Mouse (Mus musculus) cerebellum, adult (tissue): ENCODE data around the gene Fpgs.

ENCODE experiments used
- ATAC-seq: cut with Nextera tagmentation; 2 replicates; pipeline ENCODE4 v1.9.2; 2017; ENCODE audit warnings: mild to moderate bottlenecking, moderate library complexity, mixed read lengths; ENCODE audit not compliant: insufficient number of reproducible peaks, low FRiP score, low TSS enrichment

Gene Fpgs

GRCm38 (mm10) chr2:32671907-32672595 is 31.9 kb downstream of the Fpgs start:
- no peak for ATAC-seq

GRCm38 (mm10) chr2:32671147-32671546 is 32.8 kb downstream of the Fpgs start:
- no peak for ATAC-seq

GRCm38 (mm10) chr2:32669876-32670275 is 34.1 kb downstream of the Fpgs start:
- no peak for ATAC-seq

GRCm38 (mm10) chr2:32668176-32668575 is 35.8 kb downstream of the Fpgs start:
- ATAC-seq, result no peak

GRCm38 (mm10) chr2:32667775-32668174 is 36.2 kb downstream of the Fpgs start:
- no peak for ATAC-seq

- no peak for ATAC-seq
Measured at GRCm38 (mm10) chr2:32665853-32666252, 38.1 kb downstream of the Fpgs start.

GRCm38 (mm10) chr2:32665345-32665744 is 38.6 kb downstream of the Fpgs start:
- ATAC-seq, result no peak

GRCm38 (mm10) chr2:32662291-32662690 is 41.7 kb downstream of the Fpgs start:
- ATAC-seq, result no peak

GRCm38 (mm10) chr2:32661509-32662107 is 42.3 kb downstream of the Fpgs start:
- ATAC-seq, result no peak

GRCm38 (mm10) chr2:32658873-32659272 is 45.1 kb downstream of the Fpgs start:
- ATAC-seq, result no peak

- no peak for ATAC-seq
Measured at GRCm38 (mm10) chr2:32655826-32656225, 48.1 kb downstream of the Fpgs start.

GRCm38 (mm10) chr2:32655394-32655744 is 48.6 kb downstream of the Fpgs start:
- ATAC-seq, result no peak

- no peak for ATAC-seq
Measured at GRCm38 (mm10) chr2:32654743-32655393, 49.1 kb downstream of the Fpgs start.

GRCm38 (mm10) chr2:32653764-32654163 is 50.2 kb downstream of the Fpgs start:
- no peak for ATAC-seq

- ATAC-seq, result no peak
Measured at GRCm38 (mm10) chr2:32647366-32647765, 56.6 kb downstream of the Fpgs start.

GRCm38 (mm10) chr2:32646379-32647056 is 57.4 kb downstream of the Fpgs start, which contains the start of gene Eng:
Gene Eng, plus strand, starts transcription at chr2:32646595.
- no peak for ATAC-seq

GRCm38 (mm10) chr2:32645647-32646046 is 58.3 kb downstream of the Fpgs start:
- ATAC-seq, result no peak

GRCm38 (mm10) chr2:32644799-32645475 is 59.0 kb downstream of the Fpgs start:
- no peak for ATAC-seq

- no peak for ATAC-seq
Measured at GRCm38 (mm10) chr2:32644083-32644482, 59.9 kb downstream of the Fpgs start.

- ATAC-seq, result no peak
Measured at GRCm38 (mm10) chr2:32642813-32643212, 61.1 kb downstream of the Fpgs start.

GRCm38 (mm10) chr2:32641810-32642209 is 62.1 kb downstream of the Fpgs start:
- no peak for ATAC-seq
